Mouse (Mus musculus): Measurements from ENCODE around the gene Fzr1. TPM values are rescaled to one million over a fixed set of nuclear protein-coding genes. Genes with fewer than 3 reads are reported as not detected.

Gene Fzr1
- total RNA-seq, 2 experiments from 2014 or later: 14.0 to 18.8 TPM

DNA sequence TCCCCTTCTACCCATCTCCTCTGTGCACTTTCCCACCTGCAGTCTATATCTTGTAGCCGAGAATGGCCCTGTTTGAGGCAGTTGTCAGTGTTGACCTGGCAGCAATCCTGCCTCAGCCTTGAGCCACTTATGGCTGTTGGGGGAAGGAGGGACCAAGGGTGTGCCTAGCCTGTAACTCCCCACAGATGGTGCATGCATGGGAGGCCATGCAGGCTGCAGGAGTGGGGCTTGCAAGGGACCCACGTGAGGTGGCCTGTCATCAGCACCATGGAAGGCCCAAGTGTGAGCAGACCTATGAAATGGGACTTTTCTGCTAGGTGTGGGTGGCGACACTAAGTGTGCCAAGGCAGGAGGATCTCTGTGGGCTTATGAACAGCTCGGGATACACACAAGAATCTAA, 13.2 kb downstream of the Fzr1 start:
- H3K4me3 ChIP-seq: peak overlapping the region; percentile 56
- DNase-seq: no peak
- intact Hi-C loops (cut with DNase I): no loop called here
- TF ChIP-seq CTCF (IDR thresholded peaks at IDR 0.05): no peak
- no peak overlapping the region for H3K27ac ChIP-seq

DNA sequence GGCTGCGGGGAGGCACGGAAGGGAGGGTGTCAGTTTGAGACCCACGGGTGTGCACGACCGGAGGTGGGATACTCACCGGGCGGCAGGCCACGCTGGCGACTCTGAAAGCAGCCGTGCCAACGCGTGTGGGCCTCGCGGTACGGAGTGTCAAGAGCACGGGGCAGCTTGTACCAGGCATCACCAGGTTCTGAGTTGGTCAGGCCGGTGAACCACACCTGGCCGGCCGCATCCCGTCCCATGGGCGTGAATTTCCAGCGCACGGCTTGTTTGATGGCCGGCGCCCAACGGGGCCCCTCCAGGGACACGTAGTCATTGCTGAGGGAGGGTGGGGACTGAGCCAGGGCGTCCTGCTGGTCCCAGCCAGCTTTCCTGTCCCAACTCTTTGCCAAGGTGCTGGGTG, 13.7 kb downstream of the Fzr1 start:
- peak; percentile 64 for DNase-seq
- Histone ChIP-seq H3K27ac (no peak overlapping the region), H3K4me3 (peak overlapping the region; percentile 56)
- intact Hi-C loops (cut with DNase I): no loop called here
- no peak for TF ChIP-seq CTCF (IDR thresholded peaks at IDR 0.05)

- DNase-seq: no peak
- Histone ChIP-seq H3K27ac (no peak overlapping the region), H3K4me3 (peak overlapping the region; percentile 56)
- intact Hi-C loops (cut with DNase I): no loop called here
- no peak for TF ChIP-seq CTCF (IDR thresholded peaks at IDR 0.05)
Observed at GRCm38 (mm10) chr10:81363436-81364346, 14.6 kb downstream of the Fzr1 start.

- DNase-seq: no peak
- no peak for TF ChIP-seq CTCF (IDR thresholded peaks at IDR 0.05)
- intact Hi-C loops (cut with DNase I): no loop called here
- Histone ChIP-seq H3K4me3 (peak overlapping the region; percentile 23; the same call in 1 of the 2 replicates), H3K27ac (no peak overlapping the region)
Observed at GRCm38 (mm10) chr10:81362336-81362949, 15.9 kb downstream of the Fzr1 start.

- no peak for DNase-seq
- intact Hi-C loops (cut with DNase I): no loop called here
- TF ChIP-seq CTCF (IDR thresholded peaks at IDR 0.05): no peak
- H3K27ac ChIP-seq: peak overlapping the region; percentile 4; the same call in 1 of the 2 replicates
- H3K4me3 ChIP-seq: no peak overlapping the region
Observed at GRCm38 (mm10) chr10:81360721-81361120, 17.6 kb downstream of the Fzr1 start.

DNA sequence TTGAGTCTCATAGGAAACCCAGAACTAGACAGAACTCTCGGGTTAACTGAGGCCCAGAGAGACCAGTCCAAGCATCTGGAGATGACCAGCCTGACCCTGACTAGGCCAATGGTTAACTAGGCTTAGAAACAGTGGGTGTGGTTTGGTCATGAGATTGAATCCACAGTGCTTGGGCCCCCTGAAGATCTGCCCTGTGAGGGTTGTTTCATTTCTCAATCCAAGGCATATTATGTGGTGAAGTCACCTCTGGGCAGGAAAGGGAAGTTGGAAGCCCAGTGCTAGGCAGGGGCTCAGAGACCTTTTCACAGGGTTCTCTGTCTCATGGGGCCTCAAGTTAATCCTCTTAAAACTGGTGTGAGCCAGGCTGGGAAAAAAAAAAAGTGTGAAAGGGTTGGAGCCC, 19.5 kb downstream of the Fzr1 start:
- Histone ChIP-seq H3K27ac (peak overlapping the region; percentile 88), H3K4me3 (peak overlapping the region; percentile 92)
- intact Hi-C loops (cut with DNase I): no loop called here
- TF ChIP-seq CTCF (IDR thresholded peaks at IDR 0.05): no peak
- no peak for DNase-seq

DNA sequence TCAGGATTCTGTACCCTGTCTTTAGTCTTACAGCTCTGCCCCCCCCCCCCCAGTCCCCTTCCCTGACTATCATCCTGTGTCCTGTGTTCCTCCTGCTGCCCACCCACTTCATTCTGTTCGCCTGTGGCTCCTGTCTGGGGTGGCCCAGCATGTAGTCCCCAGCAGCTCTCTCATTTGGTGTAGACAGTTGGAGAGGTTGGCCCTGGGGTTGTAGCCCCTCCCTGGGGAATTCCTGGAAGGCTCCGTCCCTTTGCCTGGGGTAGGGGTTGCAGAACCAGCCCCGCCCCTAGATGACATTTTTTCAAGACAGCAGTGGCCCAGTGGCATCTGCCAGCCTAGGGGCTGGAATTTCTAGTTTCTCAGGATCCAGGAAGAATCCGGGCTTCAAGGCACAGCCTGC, 20.1 kb downstream of the Fzr1 start:
- intact Hi-C loops (cut with DNase I): no loop called here
- DNase-seq: no peak
- Histone ChIP-seq H3K4me3 (peak overlapping the region; percentile 92), H3K27ac (peak overlapping the region; percentile 88)
- TF ChIP-seq CTCF (IDR thresholded peaks at IDR 0.05): no peak

- no peak for TF ChIP-seq CTCF (IDR thresholded peaks at IDR 0.05)
Observed at GRCm38 (mm10) chr10:81356991-81357844, 21.1 kb downstream of the Fzr1 start, which contains the start of gene Mfsd12. TSS of gene Mfsd12 (plus strand) at chr10:81357491.

GRCm38 (mm10) chr10:81356352-81356990, 21.8 kb downstream of the Fzr1 start:
- peak overlapping the region; percentile 88; the same call in 1 of the 2 replicates for H3K27ac ChIP-seq
- no peak for TF ChIP-seq CTCF (IDR thresholded peaks at IDR 0.05)
- peak overlapping the region; percentile 92 for H3K4me3 ChIP-seq
- intact Hi-C loops (cut with DNase I): no loop called here
- DNase-seq: no peak

More at GRCm38 (mm10) chr10:81356991-81357844, 21.1 kb downstream of the Fzr1 start, which contains the start of gene Mfsd12:
- peak; percentile 96 for DNase-seq
- intact Hi-C loops (cut with DNase I): no loop called here
- Histone ChIP-seq H3K27ac (peak within 1 kb of the TSS; percentile 88), H3K4me3 (peak within 1 kb of the TSS; percentile 92)

- no peak for TF ChIP-seq CTCF (IDR thresholded peaks at IDR 0.05)
Observed at GRCm38 (mm10) chr10:81355533-81355932, 22.8 kb downstream of the Fzr1 start.

GRCm38 (mm10) chr10:81354738-81355477, 23.4 kb downstream of the Fzr1 start:
- no peak for TF ChIP-seq CTCF (IDR thresholded peaks at IDR 0.05)
- Histone ChIP-seq H3K4me3 (no peak overlapping the region), H3K27ac (no peak overlapping the region)
- DNase-seq: no peak
- intact Hi-C loops (cut with DNase I): loop anchor here (5.0 kb wide), 1 partner anchor 63 kb away; the partner anchor contains the start of genes Pip5k1c and Tjp3

More at GRCm38 (mm10) chr10:81355533-81355932, 22.8 kb downstream of the Fzr1 start:
- intact Hi-C loops (cut with DNase I): no loop called here
- H3K27ac ChIP-seq: no peak overlapping the region
- no peak for DNase-seq
- no peak overlapping the region for H3K4me3 ChIP-seq
